Mouse (Mus musculus) bone marrow macrophage, adult 2 months (primary cell): ENCODE results near the gene Cav1. TPM values are rescaled to one million over a fixed set of nuclear protein-coding genes. Genes with fewer than 3 reads are reported as not detected.

ENCODE experiments used
- H3K27ac ChIP-seq: 2 replicates; pipeline ENCODE4 v1.5.1; 2012; ENCODE audit warnings: low read depth, low read length; ENCODE audit not compliant: insufficient read depth
- H3K4me1 ChIP-seq: 2 replicates; pipeline ENCODE4 v1.6.1; 2012; ENCODE audit warnings: low read length; ENCODE audit not compliant: control insufficient read depth, insufficient read depth
- H3K4me3 ChIP-seq: 2 replicates; pipeline ENCODE4 v1.5.1; 2012; ENCODE audit warnings: mild to moderate bottlenecking, low read length, moderate library complexity; ENCODE audit not compliant: insufficient read depth
- CTCF ChIP-seq: IDR thresholded peaks from 2 replicates; pipeline ENCODE4 v1.5.1; 2012; ENCODE audit warnings: low read depth, mild to moderate bottlenecking, low read length, moderate library complexity
- POLR2A ChIP-seq: IDR thresholded peaks from 2 replicates; pipeline ENCODE4 v1.6.1; 2012; ENCODE audit warnings: mild to moderate bottlenecking, low read depth, low read length, borderline replicate concordance
- polyA plus RNA-seq: library from polyadenylated mRNA; stranded (reverse); fragments of >200 nt; gene quantifications from 2 replicates; pipeline ENCODE4 v1.2.4, GENCODE M21; 2012; ENCODE audit not compliant: missing spikeins, insufficient read depth, insufficient read length

The Cav1 gene
- polyA plus RNA-seq, 1 experiment = 11.6 TPM

- TF ChIP-seq CTCF = no peak
- TF ChIP-seq POLR2A = no peak
- no peak overlapping the region for H3K4me3 ChIP-seq
- H3K27ac ChIP-seq = peak overlapping the region; percentile 51; the same call in 1 of the 2 replicates
- H3K4me1 ChIP-seq = peaks cover 37% of the 10 kb centered on the region
These were observed 22.3 kb upstream of the Cav1 start for GRCm38 (mm10) chr6:17283834-17284233.

GRCm38 (mm10) chr6:17286381-17286780 is 19.8 kb upstream of the Cav1 start:
- peak overlapping the region; percentile 39 for H3K27ac ChIP-seq

DNA sequence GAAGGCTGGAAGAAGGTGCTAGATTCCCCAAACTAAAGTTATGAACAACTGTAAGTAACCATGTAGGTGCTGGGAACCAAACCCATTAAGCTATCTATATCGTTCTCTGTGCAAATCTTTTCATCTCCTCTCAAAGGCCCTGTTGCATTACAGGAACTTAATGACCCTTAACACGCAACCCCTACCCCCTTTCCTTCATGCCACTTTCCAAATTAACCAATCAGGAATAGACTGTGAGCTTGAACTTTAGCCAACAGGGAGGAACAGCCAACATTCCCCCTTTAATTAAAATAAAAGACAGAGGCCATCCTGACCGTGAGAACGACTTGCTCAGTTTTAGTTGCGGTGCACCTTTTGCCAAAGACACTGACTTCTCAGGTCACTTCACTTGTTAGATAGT is 11.0 kb upstream of the Cav1 start:
- Histone ChIP-seq H3K4me1 (no peaks in the 10 kb centered on the region), H3K27ac (no peak overlapping the region), H3K4me3 (no peak overlapping the region)
- no peak for TF ChIP-seq POLR2A
- no peak for TF ChIP-seq CTCF

More at GRCm38 (mm10) chr6:17286381-17286780, 19.8 kb upstream of the Cav1 start:
- peaks cover 30% of the 10 kb centered on the region for H3K4me1 ChIP-seq
- TF ChIP-seq CTCF (no peak), POLR2A (no peak)
- H3K4me3 ChIP-seq = no peak overlapping the region

GRCm38 (mm10) chr6:17306602-17307325 is 629 bp downstream of the Cav1 start:
- peak overlapping the region; percentile 62 for H3K4me3 ChIP-seq
- no peaks in the 10 kb centered on the region; the same call in 1 of the 2 replicates for H3K4me1 ChIP-seq
- H3K27ac ChIP-seq = no peak overlapping the region
- TF ChIP-seq POLR2A (no peak), CTCF (no peak)

DNA sequence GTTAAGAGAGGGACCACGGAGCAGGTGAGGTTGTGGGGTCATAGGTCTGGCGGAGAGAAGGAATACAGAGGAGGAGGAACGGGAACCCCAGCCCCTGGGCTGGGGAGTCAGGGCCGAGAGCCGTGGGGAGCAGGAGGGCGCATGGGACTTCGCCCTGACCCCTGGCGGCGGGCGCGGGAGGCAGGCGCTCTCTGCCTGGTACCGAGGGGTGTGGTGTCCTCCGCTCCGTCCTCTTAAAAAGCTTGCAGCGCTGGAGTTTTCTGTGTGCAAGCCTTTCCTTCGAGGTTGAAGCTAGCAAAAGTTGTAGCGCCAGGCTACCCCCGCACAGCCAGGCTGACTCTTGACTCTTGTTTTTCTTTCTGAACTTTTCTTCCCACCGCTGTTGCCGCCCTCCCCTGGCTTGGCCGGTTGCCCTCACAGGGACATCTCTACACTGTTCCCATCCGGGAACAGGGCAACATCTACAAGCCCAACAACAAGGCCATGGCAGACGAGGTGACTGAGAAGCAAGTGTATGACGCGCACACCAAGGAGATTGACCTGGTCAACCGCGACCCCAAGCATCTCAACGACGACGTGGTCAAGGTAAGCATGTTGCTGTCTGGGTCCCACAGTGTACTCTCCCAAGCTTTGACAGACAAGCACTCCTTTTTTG is 1.5 kb downstream of the Cav1 start:
- H3K4me3 ChIP-seq = peak overlapping the region; percentile 62
- H3K27ac ChIP-seq = no peak overlapping the region
- no peak for TF ChIP-seq POLR2A
- TF ChIP-seq CTCF = peak; percentile 59; the same call in 1 of the 2 replicates
- H3K4me1 ChIP-seq = no peaks in the 10 kb centered on the region; the same call in 1 of the 2 replicates

- no peaks in the 10 kb centered on the region; the same call in 1 of the 2 replicates for H3K4me1 ChIP-seq
- H3K27ac ChIP-seq = no peak overlapping the region
- no peak for TF ChIP-seq CTCF
- TF ChIP-seq POLR2A = no peak
- no peak overlapping the region for H3K4me3 ChIP-seq
These were observed 2.5 kb downstream of the Cav1 start for GRCm38 (mm10) chr6:17308661-17309060.

GRCm38 (mm10) chr6:17309260-17309659 is 3.1 kb downstream of the Cav1 start:
- Histone ChIP-seq H3K4me1 (no peaks in the 10 kb centered on the region; the same call in 1 of the 2 replicates), H3K4me3 (no peak overlapping the region), H3K27ac (no peak overlapping the region)
- no peak for TF ChIP-seq POLR2A

GRCm38 (mm10) chr6:17314241-17314640 is 8.1 kb downstream of the Cav1 start:
- no peak overlapping the region for H3K27ac ChIP-seq
- H3K4me1 ChIP-seq = peaks cover 6% of the 10 kb centered on the region
- no peak for TF ChIP-seq POLR2A
- no peak for TF ChIP-seq CTCF
- no peak overlapping the region for H3K4me3 ChIP-seq

GRCm38 (mm10) chr6:17314659-17315616 is 8.8 kb downstream of the Cav1 start:
- no peak for TF ChIP-seq POLR2A
- no peak for TF ChIP-seq CTCF
- Histone ChIP-seq H3K4me1 (peaks cover 6% of the 10 kb centered on the region), H3K4me3 (no peak overlapping the region), H3K27ac (no peak overlapping the region)
